Mouse (Mus musculus): ENCODE results near the gene Mov10. TPM values are rescaled to one million over a fixed set of nuclear protein-coding genes. Genes with fewer than 3 reads are reported as not detected.
"Not testable (repeated sequence)": the region's sequence is repeated elsewhere in the genome, so short reads cannot be mapped to it uniquely, and the experiment has no call there.

The Mov10 gene
- polyA plus RNA-seq (2014; fragmentation: Nextera tagmentation; extraction: Ambion mirVana): 20.9 and 22.1 TPM in 2 replicates

DNA sequence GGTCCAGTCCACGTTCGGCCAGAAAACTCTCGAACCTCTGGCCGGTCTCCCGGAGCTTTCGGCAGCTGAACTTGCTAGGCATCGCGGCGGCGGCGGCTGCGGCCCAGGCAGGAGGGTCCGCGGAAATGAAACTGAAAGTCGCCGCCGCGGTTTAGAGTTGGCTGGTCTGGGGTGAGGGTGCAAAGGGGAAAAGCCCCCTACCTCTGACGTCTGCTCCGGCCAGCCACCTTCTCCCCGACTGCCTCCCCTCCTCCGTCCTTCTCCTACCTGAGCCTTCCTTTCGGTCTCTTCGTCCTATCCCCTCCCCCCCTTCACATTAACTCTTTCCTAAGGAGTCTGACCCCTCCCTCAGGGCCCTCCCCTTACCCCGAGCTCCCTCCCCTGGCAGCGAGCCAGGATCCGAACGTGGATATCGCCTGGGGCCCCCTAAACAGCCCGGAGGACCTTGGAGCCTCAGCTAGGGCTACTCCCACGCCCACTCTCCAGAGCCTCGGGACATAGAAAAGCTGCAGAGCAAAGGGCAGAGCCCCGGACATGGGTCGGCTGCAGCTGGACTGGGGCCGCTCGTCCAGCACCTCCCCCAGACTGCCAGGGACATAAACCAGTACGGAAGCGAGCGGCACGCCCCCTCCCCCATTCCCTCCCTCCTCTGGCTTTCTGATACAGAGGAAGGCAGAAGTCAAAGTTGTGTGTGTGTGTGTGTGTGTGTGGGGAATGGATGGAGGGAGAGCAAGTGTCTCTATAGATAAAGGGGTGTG is at the start of gene Mov10:
Mov10 (minus strand) TSS at position 573 of the 758 bp plus-strand sequence.
- Histone ChIP-seq H3K4me3 (ENCODE audit: control insufficient read depth in 1 of 2, insufficient read depth in 1 of 2, low read depth in 1 of 2, low read length in 2 of 2) (peak within 1 kb of the TSS; percentile 68 to 94), H3K9ac (ENCODE audit: low read length) (peak within 1 kb of the TSS; percentile 97), H3K4me1 (ENCODE audit: control insufficient read depth in 2 of 2, insufficient read depth in 2 of 2, low read length in 2 of 2) (peaks cover 5 to 40% of the 10 kb centered on the region in 2 experiments), H3K27ac (replicated peaks in 1 of 2; ENCODE audit: control insufficient read depth in 1 of 2, insufficient read depth in 1 of 2, low read depth in 2 of 2, low read length in 2 of 2) (peak within 1 kb of the TSS; percentile 87 to 96), H3K27me3 (ENCODE audit: control insufficient read depth, insufficient read depth, low read length) (no peaks in the 10 kb centered on the region), H3K4me2 (ENCODE audit: low read length) (peak within 1 kb of the TSS; percentile 78), H3K9me3 (ENCODE audit: control insufficient read depth, low read length) (no peaks in the 10 kb centered on the region), H3K36me3 (ENCODE audit: control insufficient read depth, insufficient read depth, low read length) (peaks cover 16% of the 10 kb centered on the region)
- under 1% methylated on average over 36 of the region's 40 CpGs for WGBS
- peak; percentile 85 for ATAC-seq (ENCODE audit: insufficient number of reproducible peaks, insufficient read depth, low FRiP score, low read depth)

DNA sequence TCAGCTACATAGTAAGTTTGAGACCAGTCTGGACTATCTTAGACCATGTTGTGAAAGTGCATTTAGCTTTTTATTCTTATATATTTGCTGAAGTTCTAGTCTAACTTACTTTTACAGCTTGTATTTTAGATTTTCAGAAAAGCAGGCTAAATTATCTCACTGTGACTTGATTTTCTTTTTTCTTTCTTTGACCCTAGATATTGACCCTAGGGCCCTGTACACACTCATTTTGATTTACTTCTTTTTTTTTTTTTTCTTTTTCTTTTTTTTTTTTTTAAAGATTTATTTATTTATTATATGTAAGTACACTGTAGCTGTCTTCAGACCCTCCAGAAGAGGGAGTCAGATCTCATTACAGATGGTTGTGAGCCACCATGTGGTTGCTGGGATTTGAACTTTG is 48.3 kb upstream of the Mov10 start:
- Histone ChIP-seq H3K4me1 (ENCODE audit: control insufficient read depth in 2 of 2, insufficient read depth in 2 of 2, low read length in 2 of 2) (peaks cover 3 to 22% of the 10 kb centered on the region in 2 experiments; a peak in 3 of 4 replicates), H3K36me3 (ENCODE audit: control insufficient read depth, insufficient read depth, low read length) (peaks cover 31% of the 10 kb centered on the region), H3K4me2 (ENCODE audit: low read length) (peak overlapping the region; percentile 74), H3K4me3 (ENCODE audit: control insufficient read depth in 1 of 2, insufficient read depth in 1 of 2, low read depth in 1 of 2, low read length in 2 of 2) (peak overlapping the region in 1 of 2 experiments; percentile 4; a peak in 1 of 4 replicates)
- not testable (repeated sequence) for ATAC-seq (ENCODE audit: insufficient number of reproducible peaks, insufficient read depth, low FRiP score, low read depth); H3K9ac ChIP-seq (ENCODE audit: low read length); H3K27me3 ChIP-seq (ENCODE audit: control insufficient read depth, insufficient read depth, low read length); H3K9me3 ChIP-seq (ENCODE audit: control insufficient read depth, low read length); H3K27ac ChIP-seq (replicated peaks in 1 of 2; ENCODE audit: control insufficient read depth in 1 of 2, insufficient read depth in 1 of 2, low read depth in 2 of 2, low read length in 2 of 2)

DNA sequence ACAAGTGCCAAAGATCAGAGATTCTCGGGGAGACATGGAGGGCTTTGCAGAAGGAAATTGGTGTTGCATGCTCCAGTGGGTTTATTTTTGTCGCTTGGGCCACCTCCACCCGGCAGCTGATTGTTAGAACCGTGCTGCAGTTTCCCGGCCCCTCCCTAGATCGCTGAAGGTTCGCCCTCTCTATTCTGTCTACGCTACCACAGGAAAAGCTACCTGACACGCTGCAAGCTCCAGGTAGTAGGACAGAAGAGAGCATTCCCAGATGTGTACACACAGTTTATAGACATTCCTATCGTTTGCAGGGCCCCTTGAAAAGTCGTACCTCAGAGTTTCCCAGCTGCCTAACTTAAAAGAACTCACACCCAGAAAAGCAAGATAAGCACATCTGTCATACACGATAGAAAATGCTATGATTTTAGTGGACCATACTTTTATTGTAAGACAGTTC is 47.0 kb upstream of the Mov10 start:
- WGBS: under 1% methylated on average over 12 of the region's 12 CpGs
- ATAC-seq (ENCODE audit: insufficient number of reproducible peaks, insufficient read depth, low FRiP score, low read depth): no peak

DNA sequence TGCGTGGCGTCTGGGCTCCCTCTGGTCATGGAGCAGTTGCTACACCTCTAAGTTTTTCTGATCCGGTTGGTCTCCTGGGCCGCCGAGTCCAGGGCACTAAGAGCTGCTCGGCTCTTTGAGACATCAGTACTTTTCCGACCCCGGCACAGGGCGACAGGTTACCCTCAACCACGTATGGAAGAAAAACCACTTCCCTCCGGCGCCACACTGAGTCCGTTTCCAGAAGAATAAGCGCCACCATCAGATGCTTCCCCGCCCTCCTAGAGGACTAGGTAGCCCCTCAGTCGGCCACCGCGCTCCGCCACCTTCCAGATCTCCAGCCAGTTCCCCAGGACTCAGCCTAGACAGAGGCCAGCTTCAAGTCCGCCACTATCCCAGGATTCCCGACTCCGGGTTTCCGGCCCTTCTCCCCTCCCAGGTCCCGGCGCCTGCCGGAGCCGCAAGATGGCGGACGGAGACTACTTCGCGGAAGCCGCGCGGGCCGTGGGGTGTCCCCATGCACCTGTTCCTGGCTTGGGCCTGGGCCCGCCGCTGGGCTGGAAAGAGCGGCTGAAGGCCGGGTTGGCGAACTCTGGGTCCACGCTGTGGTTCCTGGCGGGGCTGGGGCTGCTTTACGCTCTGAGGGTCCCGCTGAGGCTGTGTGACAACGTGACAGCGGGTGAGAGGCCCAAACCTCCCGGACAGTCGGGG is 46.4 kb upstream of the Mov10 start:
- Histone ChIP-seq H3K9ac (ENCODE audit: low read length) (peak overlapping the region; percentile 94), H3K9me3 (ENCODE audit: control insufficient read depth, low read length) (no peaks in the 10 kb centered on the region), H3K4me1 (ENCODE audit: control insufficient read depth in 2 of 2, insufficient read depth in 2 of 2, low read length in 2 of 2) (peaks cover 3 to 22% of the 10 kb centered on the region in 2 experiments; a peak in 3 of 4 replicates), H3K27ac (replicated peaks in 1 of 2; ENCODE audit: control insufficient read depth in 1 of 2, insufficient read depth in 1 of 2, low read depth in 2 of 2, low read length in 2 of 2) (peak overlapping the region; percentile 96 to 98), H3K4me3 (ENCODE audit: control insufficient read depth in 1 of 2, insufficient read depth in 1 of 2, low read depth in 1 of 2, low read length in 2 of 2) (peak overlapping the region; percentile 77 to 94), H3K36me3 (ENCODE audit: control insufficient read depth, insufficient read depth, low read length) (peaks cover 12% of the 10 kb centered on the region), H3K27me3 (ENCODE audit: control insufficient read depth, insufficient read depth, low read length) (no peaks in the 10 kb centered on the region), H3K4me2 (ENCODE audit: low read length) (peak overlapping the region; percentile 74)
- ATAC-seq (ENCODE audit: insufficient number of reproducible peaks, insufficient read depth, low FRiP score, low read depth): peak; percentile 85
- under 1% methylated on average over 48 of the region's 48 CpGs for WGBS

More for the DNA sequence above, 47.0 kb upstream of the Mov10 start:
- peak overlapping the region; percentile 77 to 94 for H3K4me3 ChIP-seq (ENCODE audit: control insufficient read depth in 1 of 2, insufficient read depth in 1 of 2, low read depth in 1 of 2, low read length in 2 of 2)
- peaks cover 3 to 22% of the 10 kb centered on the region in 2 experiments; a peak in 3 of 4 replicates for H3K4me1 ChIP-seq (ENCODE audit: control insufficient read depth in 2 of 2, insufficient read depth in 2 of 2, low read length in 2 of 2)
- peak overlapping the region; percentile 74 for H3K4me2 ChIP-seq (ENCODE audit: low read length)
- peak overlapping the region; percentile 96 to 98 for H3K27ac ChIP-seq (replicated peaks in 1 of 2; ENCODE audit: control insufficient read depth in 1 of 2, insufficient read depth in 1 of 2, low read depth in 2 of 2, low read length in 2 of 2)
- H3K9ac ChIP-seq (ENCODE audit: low read length): peak overlapping the region; percentile 94
- H3K27me3 ChIP-seq (ENCODE audit: control insufficient read depth, insufficient read depth, low read length): no peaks in the 10 kb centered on the region
- peaks cover 18% of the 10 kb centered on the region for H3K36me3 ChIP-seq (ENCODE audit: control insufficient read depth, insufficient read depth, low read length)
- no peaks in the 10 kb centered on the region for H3K9me3 ChIP-seq (ENCODE audit: control insufficient read depth, low read length)

- peak; percentile 97 for ATAC-seq (ENCODE audit: insufficient number of reproducible peaks, insufficient read depth, low FRiP score, low read depth)
- peaks cover 3 to 27% of the 10 kb centered on the region in 2 experiments; a peak in 3 of 4 replicates for H3K4me1 ChIP-seq (ENCODE audit: control insufficient read depth in 2 of 2, insufficient read depth in 2 of 2, low read length in 2 of 2)
- no peaks in the 10 kb centered on the region for H3K27me3 ChIP-seq (ENCODE audit: control insufficient read depth, insufficient read depth, low read length)
- peaks cover 8% of the 10 kb centered on the region for H3K36me3 ChIP-seq (ENCODE audit: control insufficient read depth, insufficient read depth, low read length)
- H3K4me2 ChIP-seq (ENCODE audit: low read length): peak within 1 kb of the TSS; percentile 74
- no peaks in the 10 kb centered on the region for H3K9me3 ChIP-seq (ENCODE audit: control insufficient read depth, low read length)
- 0% methylated on average over 43 of the region's 43 CpGs for WGBS
- peak within 1 kb of the TSS; percentile 96 to 98 for H3K27ac ChIP-seq (replicated peaks in 1 of 2; ENCODE audit: control insufficient read depth in 1 of 2, insufficient read depth in 1 of 2, low read depth in 2 of 2, low read length in 2 of 2)
- H3K4me3 ChIP-seq (ENCODE audit: control insufficient read depth in 1 of 2, insufficient read depth in 1 of 2, low read depth in 1 of 2, low read length in 2 of 2): peak within 1 kb of the TSS; percentile 77 to 94
- H3K9ac ChIP-seq (ENCODE audit: low read length): peak within 1 kb of the TSS; percentile 94
Measured at GRCm38 (mm10) chr3:104863786-104864650, 45.7 kb upstream of the Mov10 start, which contains the start of the genes St7l and Capza1. Gene St7l (plus strand): TSS chr3:104864005. Gene Capza1 (minus strand): TSS chr3:104864505.

DNA sequence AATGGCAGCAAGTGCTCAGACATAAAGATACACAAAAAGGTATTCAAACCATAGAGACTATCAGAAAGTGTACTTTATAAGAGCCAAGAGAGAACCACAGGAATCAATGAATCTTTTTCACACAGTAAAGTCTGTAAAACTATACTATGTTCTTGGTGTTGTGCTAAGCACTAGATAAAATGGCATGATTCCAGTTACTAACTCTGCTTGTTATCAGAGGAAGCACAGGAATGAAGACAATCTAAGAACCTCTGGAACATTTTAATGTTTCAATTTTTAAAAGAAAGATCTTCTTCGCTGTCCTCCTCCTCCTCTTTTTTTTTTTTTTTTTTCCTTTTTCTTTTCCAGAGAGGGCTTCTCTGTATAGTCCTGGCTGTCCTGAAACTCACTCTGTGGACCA is 40.2 kb upstream of the Mov10 start:
- Histone ChIP-seq H3K9ac (ENCODE audit: low read length) (no peak overlapping the region), H3K27ac (replicated peaks in 1 of 2; ENCODE audit: control insufficient read depth in 1 of 2, insufficient read depth in 1 of 2, low read depth in 2 of 2, low read length in 2 of 2) (no peak overlapping the region), H3K36me3 (ENCODE audit: control insufficient read depth, insufficient read depth, low read length) (peaks cover 19% of the 10 kb centered on the region), H3K27me3 (ENCODE audit: control insufficient read depth, insufficient read depth, low read length) (no peaks in the 10 kb centered on the region), H3K4me3 (ENCODE audit: control insufficient read depth in 1 of 2, insufficient read depth in 1 of 2, low read depth in 1 of 2, low read length in 2 of 2) (no peak overlapping the region), H3K4me1 (ENCODE audit: control insufficient read depth in 2 of 2, insufficient read depth in 2 of 2, low read length in 2 of 2) (peaks cover 0 to 24% of the 10 kb centered on the region in 2 experiments; a peak in 2 of 4 replicates), H3K4me2 (ENCODE audit: low read length) (no peak overlapping the region), H3K9me3 (ENCODE audit: control insufficient read depth, low read length) (no peaks in the 10 kb centered on the region)
- WGBS: 91% methylated on average over 1 of the region's 1 CpGs
- ATAC-seq (ENCODE audit: insufficient number of reproducible peaks, insufficient read depth, low FRiP score, low read depth): no peak

DNA sequence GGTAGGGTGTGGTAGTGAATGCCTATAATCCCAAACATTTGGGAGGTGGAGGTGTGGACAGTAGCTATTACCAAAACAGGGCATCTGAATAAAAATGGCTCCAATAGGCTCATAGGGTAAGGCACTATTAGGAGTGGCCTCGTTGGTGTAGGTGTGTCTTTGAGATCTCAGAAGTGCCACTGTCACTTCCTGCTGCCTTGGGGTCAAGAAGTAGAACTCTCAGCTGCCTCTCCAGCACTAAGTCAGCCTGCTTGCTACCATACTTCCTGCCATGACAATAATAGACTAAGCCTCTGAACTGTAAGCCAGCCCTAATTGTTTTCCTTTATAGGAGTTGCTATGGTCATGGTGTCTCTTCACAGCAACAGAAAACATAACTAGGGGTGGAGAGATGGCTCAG is 37.7 kb upstream of the Mov10 start:
- peaks cover 19% of the 10 kb centered on the region for H3K36me3 ChIP-seq (ENCODE audit: control insufficient read depth, insufficient read depth, low read length)
- H3K4me2 ChIP-seq (ENCODE audit: low read length): no peak overlapping the region
- H3K4me1 ChIP-seq (ENCODE audit: control insufficient read depth in 2 of 2, insufficient read depth in 2 of 2, low read length in 2 of 2): peaks cover 0 to 12% of the 10 kb centered on the region in 2 experiments; a peak in 2 of 4 replicates
- H3K9ac ChIP-seq (ENCODE audit: low read length): no peak overlapping the region
- no peak for ATAC-seq (ENCODE audit: insufficient number of reproducible peaks, insufficient read depth, low FRiP score, low read depth)
- no peak overlapping the region for H3K27ac ChIP-seq (replicated peaks in 1 of 2; ENCODE audit: control insufficient read depth in 1 of 2, insufficient read depth in 1 of 2, low read depth in 2 of 2, low read length in 2 of 2)
- no peak overlapping the region for H3K4me3 ChIP-seq (ENCODE audit: control insufficient read depth in 1 of 2, insufficient read depth in 1 of 2, low read depth in 1 of 2, low read length in 2 of 2)
- WGBS: 67% methylated on average over 1 of the region's 1 CpGs
- no peaks in the 10 kb centered on the region for H3K9me3 ChIP-seq (ENCODE audit: control insufficient read depth, low read length)
- H3K27me3 ChIP-seq (ENCODE audit: control insufficient read depth, insufficient read depth, low read length): no peaks in the 10 kb centered on the region

Data from heart, embryonic 14.5 days (tissue).